Comparison of ENCODE assay signal across 20 mouse cellular contexts in the genomic region with DNA sequence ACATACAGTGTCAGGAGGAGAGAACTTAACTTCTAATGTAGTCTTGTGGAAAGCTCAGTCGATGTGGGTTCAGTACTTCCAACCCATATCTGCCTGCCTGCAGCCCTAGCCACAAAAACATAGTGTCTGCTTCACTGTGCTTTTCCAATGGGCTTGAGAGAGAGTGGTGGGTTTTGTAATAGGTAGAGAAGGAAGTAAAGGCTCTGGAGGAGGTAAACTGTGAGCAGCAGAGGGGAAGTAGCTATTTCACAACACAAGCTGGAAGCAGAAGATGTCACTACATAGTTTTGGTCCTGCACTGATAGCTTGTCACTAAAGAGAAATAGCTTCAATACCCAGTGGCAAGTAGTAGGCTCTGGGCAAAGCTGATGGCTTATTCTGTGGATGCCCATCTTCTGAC. TPM values are rescaled to one million over a fixed set of nuclear protein-coding genes. Genes with fewer than 3 reads are reported as not detected.
DNase-seq lines count a peak whose midpoint lies in the region; ATAC-seq and TF ChIP-seq lines count a peak whose summit lies in the region.
"Had no signal": no experiment of that assay in that cellular context is flagged by ENCODE, and none has a peak within 500 bp of the region (broad histone marks: within the 10 kb centered on the region; RNA-seq: fewer than 3 reads in every experiment).

No protein-coding gene starts in this region.

- intact Hi-C loops in heart, postnatal 14 days (cut with DNase I) = loop anchor here (5.0 kb wide), 1 partner anchor 40 kb away; a partner anchor contains a TSS

- H3K27me3 ChIP-seq in heart, embryonic 10.5 days (ENCODE audit: insufficient read depth, poor library complexity, severe bottlenecking) = no peaks in the 10 kb centered on the region
- H3K27me3 ChIP-seq in liver, embryonic 16.5 days (ENCODE audit: control insufficient read depth, insufficient read depth, low read depth, low read length) = no peaks in the 10 kb centered on the region
- H3K27me3 ChIP-seq in liver, embryonic 12.5 days (replicated peaks) = no peaks in the 10 kb centered on the region
- no peaks in the 10 kb centered on the region for H3K27me3 ChIP-seq in small intestine, adult 2 months (ENCODE audit: control insufficient read depth, insufficient read depth, low read length)
- H3K27me3 ChIP-seq: forebrain, embryonic 15.5 days; hindbrain, embryonic 13.5 days; intestine, embryonic 15.5 days; limb, embryonic 15.5 days; neural tube, embryonic 13.5 days had no signal

- no peak overlapping the region for H3K9ac ChIP-seq in liver, embryonic 16.5 days (ENCODE audit: low read depth, low read length)
- H3K9ac ChIP-seq in liver, embryonic 12.5 days = no peak overlapping the region
- H3K9ac ChIP-seq: forebrain, embryonic 15.5 days; hindbrain, embryonic 13.5 days; intestine, embryonic 15.5 days; limb, embryonic 15.5 days; neural tube, embryonic 13.5 days had no signal

- no peak for DNase-seq in heart, embryonic 10.5 days (ENCODE audit: low spot score)
- DNase-seq in heart, postnatal 14 days = no peak
- DNase-seq in layer of hippocampus, postnatal 10 days (ENCODE audit: low spot score in 2 of 2) = no peak
- no peak for DNase-seq in gastrocnemius, postnatal 25 days
- DNase-seq: cerebellum, adult 11 months; cerebellum, postnatal 25 days; kidney, postnatal 10 days; thymus, postnatal 14 days had no signal

- H3K36me3 ChIP-seq in heart, embryonic 10.5 days = no peaks in the 10 kb centered on the region
- no peaks in the 10 kb centered on the region for H3K36me3 ChIP-seq in liver, embryonic 16.5 days (ENCODE audit: control insufficient read depth, insufficient read depth)
- no peaks in the 10 kb centered on the region for H3K36me3 ChIP-seq in liver, embryonic 12.5 days
- H3K36me3 ChIP-seq in small intestine, adult 2 months (ENCODE audit: control insufficient read depth, insufficient read depth, low read length) = no peaks in the 10 kb centered on the region
- H3K36me3 ChIP-seq: embryonic facial prominence, embryonic 10.5 days; forebrain, embryonic 15.5 days; hindbrain, embryonic 13.5 days; intestine, embryonic 15.5 days; limb, embryonic 15.5 days; neural tube, embryonic 13.5 days had no signal

- H3K27ac ChIP-seq in heart, embryonic 10.5 days = peak overlapping the region; percentile 80
- H3K27ac ChIP-seq in liver, embryonic 16.5 days (ENCODE audit: low read length) = no peak overlapping the region
- H3K27ac ChIP-seq in liver, embryonic 12.5 days = no peak overlapping the region
- H3K27ac ChIP-seq in small intestine, adult 2 months (ENCODE audit: insufficient read depth, low read depth, low read length) = peak overlapping the region; percentile 64
- H3K27ac ChIP-seq: embryonic facial prominence, embryonic 10.5 days; forebrain, embryonic 15.5 days; hindbrain, embryonic 13.5 days; intestine, embryonic 15.5 days; limb, embryonic 15.5 days; macrophage; neural tube, embryonic 13.5 days had no signal

- TF ChIP-seq CTCF in small intestine, adult 2 months (IDR thresholded peaks at IDR 0.05; ENCODE audit: extremely low read depth, insufficient read length, insufficient replicate concordance, low read depth, low read length) = no peak

- 83% methylated on average over 1 of the region's 1 CpGs for WGBS in heart, embryonic 10.5 days
- WGBS in liver, embryonic 16.5 days (ENCODE audit: insufficient replicate concordance) = 19% methylated on average over 1 of the region's 1 CpGs
- WGBS in liver, embryonic 12.5 days (ENCODE audit: insufficient replicate concordance) = 21% methylated on average over 1 of the region's 1 CpGs
- WGBS in small intestine, adult 2 months = 59% methylated on average over 1 of the region's 1 CpGs

- H3K4me3 ChIP-seq in heart, embryonic 10.5 days = no peak overlapping the region
- H3K4me3 ChIP-seq in liver, embryonic 16.5 days (ENCODE audit: low read depth, low read length) = no peak overlapping the region
- no peak overlapping the region for H3K4me3 ChIP-seq in liver, embryonic 12.5 days
- H3K4me3 ChIP-seq in small intestine, adult 2 months (ENCODE audit: low read depth, low read length) = no peak overlapping the region
- H3K4me3 ChIP-seq: embryonic facial prominence, embryonic 10.5 days; erythroblast, embryonic 14.5 days; forebrain, embryonic 15.5 days; hindbrain, embryonic 13.5 days; intestine, embryonic 15.5 days; limb, embryonic 15.5 days; neural tube, embryonic 13.5 days had no signal

- peaks cover 25% of the 10 kb centered on the region for H3K4me1 ChIP-seq in heart, embryonic 10.5 days
- no peaks in the 10 kb centered on the region; the same call in 1 of the 2 replicates for H3K4me1 ChIP-seq in liver, embryonic 16.5 days (ENCODE audit: control insufficient read depth, low read depth, low read length)
- no peaks in the 10 kb centered on the region; the same call in 1 of the 2 replicates for H3K4me1 ChIP-seq in liver, embryonic 12.5 days
- peaks cover 6% of the 10 kb centered on the region; the same call in 1 of the 2 replicates for H3K4me1 ChIP-seq in small intestine, adult 2 months (ENCODE audit: control insufficient read depth, insufficient read depth, insufficient read length, low read length)

- H3K9me3 ChIP-seq in heart, embryonic 10.5 days = no peaks in the 10 kb centered on the region
- H3K9me3 ChIP-seq in liver, embryonic 16.5 days (replicated peaks; ENCODE audit: control insufficient read depth, low read length) = no peaks in the 10 kb centered on the region
- H3K9me3 ChIP-seq in liver, embryonic 12.5 days (replicated peaks) = no peaks in the 10 kb centered on the region
- H3K9me3 ChIP-seq: forebrain, embryonic 15.5 days; hindbrain, embryonic 13.5 days; intestine, embryonic 15.5 days; limb, embryonic 15.5 days; neural tube, embryonic 13.5 days had no signal

- H3K4me2 ChIP-seq in liver, embryonic 16.5 days (ENCODE audit: low read depth, low read length) = no peak overlapping the region
- H3K4me2 ChIP-seq in liver, embryonic 12.5 days = no peak overlapping the region
- H3K4me2 ChIP-seq: forebrain, embryonic 15.5 days; hindbrain, embryonic 13.5 days; intestine, embryonic 15.5 days; limb, embryonic 15.5 days; neural tube, embryonic 13.5 days had no signal

- ATAC-seq in liver, embryonic 16.5 days (ENCODE audit: low read depth) = peak; percentile 19; the same call in 1 of the 2 replicates
- no peak for ATAC-seq in liver, embryonic 12.5 days
- peak; percentile 96 for ATAC-seq in granulocyte monocyte progenitor cell, adult 5-6 weeks (replicated peaks; ENCODE audit: poor library complexity, severe bottlenecking)
- ATAC-seq: intestine, embryonic 15.5 days had no signal

- no peak for TF ChIP-seq POLR2A in small intestine, adult 2 months (IDR thresholded peaks at IDR 0.05; ENCODE audit: low read depth, low read length)

RNA-seq across cellular contexts. Expression of a gene that starts 40.3 kb away (rescaled TPM):
- polyA plus RNA-seq in heart, embryonic 10.5 days (2016; fragmentation: Nextera tagmentation; extraction: Ambion mirVana) = 14.0 and 26.0 TPM in 2 replicates
- 10 to 100 TPM; 34.2 to 38.5 TPM for total RNA-seq in heart, postnatal 14 days (2021)
- 2.7 TPM in 2 replicates for polyA plus RNA-seq in liver, embryonic 16.5 days (2015; fragmentation: Nextera tagmentation; extraction: Ambion mirVana)
- polyA plus RNA-seq in liver, embryonic 12.5 days (2016; fragmentation: Nextera tagmentation; extraction: Ambion mirVana) = 1.4 and 1.5 TPM in 2 replicates
- total RNA-seq in granulocyte monocyte progenitor cell, adult 5-6 weeks (2014; fragmentation: Nextera tagmentation) = 37.5 and 40.3 TPM in 2 replicates
- 85.1 and 89.7 TPM in 2 replicates for total RNA-seq in granulocyte monocyte progenitor cell, adult 5-6 weeks (2017)
- polyA plus RNA-seq in small intestine, adult 2 months (2012; rRNA removed) = 12.4 and 19.0 TPM in 2 replicates
- total RNA-seq in layer of hippocampus, postnatal 10 days (2021) = 1 to 10 TPM; 2.9 to 3.7 TPM
- 1 to 10 TPM; 6.3 to 7.2 TPM for total RNA-seq in gastrocnemius, postnatal 25 days (2021)
- polyA plus RNA-seq: erythroblast, embryonic 14.5 days had no signal

Comparison
In these comparisons a context has a peak if more than half of its experiments do, and no peak if none do; other contexts are left out.
1. H3K27ac ChIP-seq: peak in heart, embryonic 10.5 days (single experiment) and small intestine, adult 2 months (single experiment); none in liver, embryonic 16.5 days (single experiment) and liver, embryonic 12.5 days (single experiment).
2. RNA of a gene that starts 40.3 kb away (total RNA-seq): 37.5 to 89.7 TPM in granulocyte monocyte progenitor cell, adult 5-6 weeks and 34.2 to 38.5 TPM in heart, postnatal 14 days; 6.3 to 7.2 TPM in gastrocnemius, postnatal 25 days and 2.9 to 3.7 TPM in layer of hippocampus, postnatal 10 days; every median in the first group is over 4 times any median in the second.